Comparison of ENCODE assay signal across 19 mouse cellular contexts in genomic region chr13:20799772-20800171, GRCm38 (mm10). TPM values are rescaled to one million over a fixed set of nuclear protein-coding genes. Genes with fewer than 3 reads are reported as not detected.
"Had no signal": no experiment of that assay in that cellular context is flagged by ENCODE, and none has a peak within 500 bp of the region (broad histone marks: within the 10 kb centered on the region; RNA-seq: fewer than 3 reads in every experiment).

No protein-coding gene starts in this region.

- H3K9ac ChIP-seq: liver, embryonic 14.5 days; lung, embryonic 15.5 days; midbrain, embryonic 12.5 days; neural tube, embryonic 13.5 days; neural tube, embryonic 15.5 days had no signal

- H3K4me1 ChIP-seq: lung, embryonic 15.5 days; neural tube, embryonic 13.5 days; neural tube, embryonic 15.5 days had no signal

- ATAC-seq: lung, postnatal 0 days; midbrain, embryonic 16.5 days had no signal

- H3K9me3 ChIP-seq: lung, embryonic 15.5 days; midbrain, embryonic 10.5 days; midbrain, embryonic 12.5 days; neural tube, embryonic 13.5 days; neural tube, embryonic 15.5 days had no signal

- DNase-seq: lung, adult 2 months; lung, postnatal 14 days; lung, postnatal 36 days; midbrain, embryonic 14.5 days; retina, postnatal 1 day; right cerebral cortex, adult 18-20 months; right cerebral cortex, postnatal 25 days; right cerebral cortex, postnatal 4 days; spleen, adult 18-20 months; thymus, postnatal 25 days had no signal

- H3K27me3 ChIP-seq: lung, embryonic 15.5 days; midbrain, embryonic 12.5 days; neural tube, embryonic 13.5 days; neural tube, embryonic 15.5 days had no signal

- H3K4me2 ChIP-seq: lung, embryonic 15.5 days; midbrain, embryonic 12.5 days; neural tube, embryonic 13.5 days; neural tube, embryonic 15.5 days had no signal

- H3K4me3 ChIP-seq: lung, embryonic 15.5 days; midbrain, embryonic 10.5 days; midbrain, embryonic 12.5 days; myocyte; neural tube, embryonic 13.5 days; neural tube, embryonic 15.5 days had no signal

- H3K27ac ChIP-seq: liver, embryonic 14.5 days; lung, embryonic 15.5 days; midbrain, embryonic 10.5 days; midbrain, embryonic 12.5 days; neural tube, embryonic 13.5 days; neural tube, embryonic 15.5 days had no signal

- H3K36me3 ChIP-seq: lung, embryonic 15.5 days; midbrain, embryonic 10.5 days; midbrain, embryonic 12.5 days; neural tube, embryonic 13.5 days; neural tube, embryonic 15.5 days had no signal

RNA-seq across cellular contexts. Expression of gene Aoah, which starts 5.9 kb away (rescaled TPM):
- polyA plus RNA-seq: myocyte had no signal
